Mouse (Mus musculus): Measurements from ENCODE around the gene Stk39. TPM values are rescaled to one million over a fixed set of nuclear protein-coding genes. Genes with fewer than 3 reads are reported as not detected.

The Stk39 gene
- total RNA-seq, 2 experiments from 2014 or later = 1.3 to 3.2 TPM

DNA sequence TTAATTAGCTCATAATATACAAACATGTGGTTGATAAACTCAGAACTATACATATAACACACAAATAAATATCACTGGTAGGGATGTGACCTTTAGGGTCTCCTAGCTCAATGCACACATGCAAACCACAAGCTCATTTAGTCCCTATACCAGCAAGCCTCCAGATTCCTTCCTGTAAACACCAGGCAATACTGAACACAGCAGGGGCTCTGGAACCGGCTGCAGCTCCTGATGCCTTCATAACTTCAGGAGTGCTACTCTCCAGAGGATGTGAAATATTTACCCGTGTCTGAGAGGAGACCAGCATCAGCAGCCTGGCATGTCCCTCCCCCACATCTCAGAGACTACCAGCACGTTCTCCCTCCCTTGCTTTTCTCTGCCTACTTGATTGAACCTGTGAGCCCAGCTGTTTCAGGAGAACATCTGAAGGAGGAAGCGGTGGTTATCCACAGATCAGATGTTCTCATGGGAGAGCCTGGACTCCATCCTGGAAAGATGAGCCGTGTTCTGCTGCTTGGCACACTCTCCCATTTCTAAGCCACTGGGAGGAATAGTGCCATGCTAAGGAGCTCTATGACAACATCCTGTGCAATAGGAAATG lies 45.0 kb downstream of the Stk39 start:
- no peak for ATAC-seq (replicated peaks; ENCODE audit: poor library complexity)

DNA sequence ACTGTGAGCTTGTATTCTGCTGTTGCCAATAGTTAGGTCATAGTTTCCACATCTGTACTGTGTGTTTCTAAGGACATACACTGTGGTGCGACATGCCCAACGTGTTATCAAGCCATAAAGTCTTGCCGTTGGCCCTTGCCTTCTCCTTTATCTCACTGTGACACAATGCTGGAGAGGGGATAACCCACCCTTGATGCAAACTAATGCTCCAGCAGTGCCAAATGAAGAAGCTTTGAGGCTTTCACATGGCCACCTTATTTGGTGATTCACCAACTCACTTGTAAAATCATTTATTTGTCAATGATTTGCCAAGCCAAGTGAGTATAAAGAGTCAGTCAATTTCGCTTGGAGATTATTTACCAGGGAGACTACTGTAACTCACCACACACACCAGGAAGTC lies 46.0 kb downstream of the Stk39 start:
- peak; percentile 88 for ATAC-seq (replicated peaks; ENCODE audit: poor library complexity)

DNA sequence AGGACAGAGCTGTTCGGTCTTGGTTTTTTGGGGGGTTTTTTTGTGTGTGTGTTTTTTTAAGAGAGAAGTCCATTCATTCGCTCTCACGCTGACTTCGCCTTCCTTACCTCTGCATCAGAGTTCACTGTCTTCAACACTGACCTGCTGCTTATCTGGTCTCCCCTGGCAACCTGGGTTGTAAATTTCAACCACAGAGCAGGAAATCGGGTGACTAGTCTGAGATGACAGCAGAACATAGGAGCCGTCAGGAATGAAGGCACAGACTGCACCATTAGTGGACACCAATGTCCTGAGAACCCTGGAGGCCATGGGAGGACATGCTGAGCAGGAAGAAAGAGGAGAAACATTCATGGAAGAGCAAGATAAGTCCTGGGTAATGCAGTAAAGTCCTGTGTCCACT lies 51.1 kb downstream of the Stk39 start:
- peak; percentile 27; the same call in 1 of the 2 replicates for ATAC-seq (replicated peaks; ENCODE audit: poor library complexity)

- ATAC-seq (replicated peaks; ENCODE audit: poor library complexity) = no peak
These were observed 51.8 kb downstream of the Stk39 start for GRCm38 (mm10) chr2:68420223-68420622.

GRCm38 (mm10) chr2:68419746-68420145 lies 52.3 kb downstream of the Stk39 start:
- no peak for ATAC-seq (replicated peaks; ENCODE audit: poor library complexity)

DNA sequence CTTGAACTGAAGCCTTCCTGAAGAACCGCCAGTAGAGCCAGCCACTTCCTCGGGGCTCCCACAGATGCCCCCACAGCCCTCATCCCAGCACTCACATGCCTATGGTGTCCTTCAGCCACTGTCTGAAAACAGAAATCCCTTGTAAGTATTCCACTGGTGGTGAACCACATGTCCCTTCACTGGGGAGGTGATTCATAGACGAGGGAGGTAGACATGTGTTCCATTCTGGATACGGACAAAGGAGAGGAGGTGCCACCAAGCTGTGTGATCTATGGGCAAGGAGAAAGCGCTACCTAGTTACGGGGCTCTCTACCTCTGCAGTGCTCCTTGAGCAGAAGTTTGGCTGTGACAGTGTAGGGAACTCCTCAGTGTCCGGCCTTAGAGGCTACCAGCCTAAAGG lies 52.9 kb downstream of the Stk39 start:
- no peak for ATAC-seq (replicated peaks; ENCODE audit: poor library complexity)

GRCm38 (mm10) chr2:68417081-68417480 lies 55.0 kb downstream of the Stk39 start:
- no peak for ATAC-seq (replicated peaks; ENCODE audit: poor library complexity)

- no peak for ATAC-seq (replicated peaks; ENCODE audit: poor library complexity)
These were observed 56.4 kb downstream of the Stk39 start for GRCm38 (mm10) chr2:68415691-68416090.

DNA sequence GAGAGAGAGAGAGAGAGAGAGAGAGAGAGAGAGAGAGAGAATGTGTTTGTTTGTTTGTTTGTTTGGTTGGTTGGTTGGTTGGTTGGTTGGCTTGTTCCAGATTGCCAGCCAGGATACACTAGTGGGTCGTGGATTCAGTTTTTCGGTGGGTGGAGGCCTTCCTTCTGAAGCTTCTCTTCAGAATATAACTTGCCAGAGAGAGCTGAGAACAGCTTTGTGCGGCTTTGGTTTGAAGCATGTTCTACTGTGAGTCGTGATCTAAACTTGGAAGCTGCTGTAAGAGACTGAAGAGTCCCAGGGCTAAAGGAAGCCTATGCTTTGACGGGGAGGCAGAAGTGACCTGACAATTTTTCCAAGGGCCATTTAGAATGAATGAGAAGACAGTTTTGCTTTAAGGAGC lies 59.9 kb downstream of the Stk39 start:
- no peak for ATAC-seq (replicated peaks; ENCODE audit: poor library complexity)

DNA sequence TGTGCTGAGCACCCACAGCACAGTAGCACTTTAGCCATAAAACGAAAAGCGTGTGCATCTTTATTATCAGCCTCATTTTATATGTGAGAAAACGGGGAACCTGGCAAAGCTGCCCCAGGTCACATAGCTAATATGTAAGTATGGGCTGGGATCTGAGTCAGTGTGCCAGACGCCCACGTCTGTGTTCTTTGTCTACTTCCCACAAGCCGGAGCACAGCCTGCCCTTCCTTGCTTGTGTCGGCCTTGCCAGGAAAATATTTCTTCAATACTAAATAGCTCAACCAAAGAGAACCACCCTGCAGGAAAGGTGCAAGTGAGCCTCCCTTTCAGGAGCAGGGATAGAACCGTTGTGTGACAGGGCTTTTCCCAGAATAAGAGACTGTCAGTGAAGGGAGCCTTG lies 60.9 kb downstream of the Stk39 start:
- ATAC-seq (replicated peaks; ENCODE audit: poor library complexity) = no peak

DNA sequence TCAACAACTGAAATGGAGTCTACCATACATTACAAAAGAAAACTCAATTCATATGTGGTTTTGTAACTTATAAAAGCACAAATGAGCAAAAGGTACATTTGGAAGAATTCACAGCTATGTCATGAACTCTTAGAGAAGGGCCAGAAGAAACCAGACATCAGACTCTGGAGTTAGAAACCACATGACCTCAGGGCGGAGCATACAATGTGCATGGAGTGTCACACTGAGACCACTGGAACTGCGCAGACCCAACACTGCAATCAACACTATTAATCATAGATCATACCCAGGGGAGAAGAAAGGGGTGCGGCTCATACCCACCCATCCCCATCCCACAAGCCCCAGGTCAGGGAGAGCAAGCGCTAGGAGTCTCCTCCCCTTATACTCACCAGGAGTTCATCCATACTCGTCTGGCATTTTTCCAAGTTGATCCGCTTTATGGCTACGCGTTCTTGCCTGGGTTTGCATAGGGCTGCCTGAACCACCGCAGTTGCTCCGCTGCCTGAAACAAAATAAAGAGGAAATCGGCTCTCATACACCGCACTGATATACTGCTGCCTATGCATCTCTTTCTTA lies 62.3 kb downstream of the Stk39 start:
- ATAC-seq (replicated peaks; ENCODE audit: poor library complexity) = no peak

- ATAC-seq (replicated peaks; ENCODE audit: poor library complexity) = no peak
These were observed 63.6 kb downstream of the Stk39 start for GRCm38 (mm10) chr2:68408271-68408980.

DNA sequence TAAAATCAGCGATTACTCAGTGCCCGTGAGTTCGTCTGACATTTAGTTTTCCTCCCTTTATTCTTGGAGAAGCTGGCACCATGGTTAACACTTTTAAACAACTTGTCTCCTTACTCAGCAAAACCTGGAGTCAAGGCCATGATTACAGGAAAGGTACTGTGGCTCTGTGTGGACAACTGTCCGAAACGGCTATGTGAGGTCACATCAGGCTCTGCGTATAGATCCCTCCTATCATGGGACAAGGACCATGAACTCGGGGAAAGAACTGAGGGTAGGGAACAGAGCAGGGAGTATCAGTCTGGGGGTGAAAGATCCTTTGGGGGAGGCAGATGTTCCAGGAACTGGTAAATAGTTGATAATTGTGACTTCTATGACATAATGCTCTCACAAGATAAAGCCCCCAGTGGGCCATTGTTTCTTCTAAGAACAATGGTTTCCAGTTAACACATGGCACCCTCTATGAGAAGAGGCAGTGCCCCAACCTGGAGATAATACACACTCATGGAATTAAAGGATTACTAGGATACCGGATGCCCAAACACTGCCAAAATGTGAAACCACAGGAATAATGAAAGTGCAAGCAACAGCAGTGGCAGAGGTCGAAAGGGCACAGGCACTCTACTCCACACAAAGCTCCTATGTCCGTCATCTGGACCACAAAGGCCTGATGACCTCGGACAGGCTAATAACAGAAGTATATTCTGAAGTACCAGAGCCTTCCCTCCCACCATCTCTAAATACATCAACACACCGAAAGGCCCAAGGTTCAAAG lies 64.7 kb downstream of the Stk39 start:
- no peak for ATAC-seq (replicated peaks; ENCODE audit: poor library complexity)

- ATAC-seq (replicated peaks; ENCODE audit: poor library complexity) = no peak
These were observed 65.4 kb downstream of the Stk39 start for GRCm38 (mm10) chr2:68406571-68407074.

DNA sequence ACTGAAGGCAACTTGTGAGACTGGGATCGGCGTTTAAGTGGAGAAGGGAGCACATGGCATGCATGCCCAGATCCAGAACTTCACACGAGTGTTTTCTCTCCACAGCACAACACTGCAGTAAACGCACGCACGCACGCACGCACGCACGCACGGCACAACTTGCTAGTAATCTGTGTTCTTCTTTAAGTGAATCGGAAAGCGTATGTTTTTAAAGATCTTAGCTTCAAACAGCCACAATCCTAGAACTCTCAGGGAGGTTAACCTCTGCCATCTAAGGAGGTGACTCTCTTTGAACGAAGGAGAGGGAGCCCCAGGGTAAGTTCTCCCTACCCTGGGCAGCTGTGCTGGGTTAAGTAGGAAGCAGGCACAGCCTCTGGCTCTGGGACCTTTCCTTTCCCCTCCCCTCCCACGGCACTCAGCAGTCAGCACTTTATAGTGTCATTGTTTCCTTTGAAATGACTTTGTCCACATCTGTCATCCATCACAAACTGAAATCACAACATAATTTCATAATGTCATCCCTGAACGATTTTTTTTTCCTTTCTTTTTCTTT lies 66.8 kb downstream of the Stk39 start:
- ATAC-seq (replicated peaks; ENCODE audit: poor library complexity) = peak; percentile 52

GRCm38 (mm10) chr2:68404274-68405162 lies 67.5 kb downstream of the Stk39 start:
- ATAC-seq (replicated peaks; ENCODE audit: poor library complexity) = peak; percentile 17; the same call in 1 of the 2 replicates

- no peak for ATAC-seq (replicated peaks; ENCODE audit: poor library complexity)
These were observed 78.2 kb downstream of the Stk39 start for GRCm38 (mm10) chr2:68393611-68394549.

DNA sequence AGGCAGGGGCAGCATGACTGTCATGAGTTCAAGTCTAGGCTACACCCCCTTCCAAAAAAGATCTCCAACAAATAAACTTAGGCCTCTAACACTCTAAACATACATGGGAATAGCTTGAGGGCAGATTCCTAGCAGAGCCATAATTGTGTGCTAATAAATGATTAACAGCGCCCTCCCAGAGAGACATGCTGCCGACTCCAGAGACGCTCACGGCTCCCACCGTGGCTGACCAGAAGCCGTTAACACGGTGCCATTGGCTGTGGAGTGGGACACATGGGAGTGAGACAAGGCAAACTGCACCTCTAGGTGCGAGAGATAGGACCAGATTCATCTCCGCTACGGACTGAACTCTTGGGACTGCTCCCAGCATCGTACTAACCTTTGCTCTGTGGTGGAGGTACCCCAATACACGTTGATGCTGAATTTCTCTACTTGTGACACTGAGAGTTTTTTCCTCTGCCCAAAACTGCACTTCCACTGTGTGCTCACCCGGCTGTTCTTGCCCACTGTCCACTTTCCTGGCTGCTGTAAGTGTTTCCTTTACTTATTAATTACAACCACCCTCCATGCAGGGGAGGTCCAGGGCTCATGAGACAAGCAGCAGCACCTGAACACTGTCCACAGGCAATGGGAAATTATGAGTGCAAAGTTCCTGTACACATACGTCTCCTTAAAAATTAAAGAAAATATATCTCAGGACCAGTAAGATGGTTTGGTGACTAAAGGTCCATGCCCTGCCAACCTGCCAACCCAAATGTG lies 84.1 kb downstream of the Stk39 start:
- no peak for ATAC-seq (replicated peaks; ENCODE audit: poor library complexity)

All from megakaryocyte progenitor cell, adult 5-6 weeks (primary cell).